Mouse (Mus musculus): Measurements from ENCODE around the gene Elf5.

GRCm38 (mm10) chr2:103425456-103426063, 14.1 kb downstream of the Elf5 start:
- TF ChIP-seq POLR2A (IDR thresholded peaks at IDR 0.05; ENCODE audit: insufficient read depth, low read depth, low read length), result no peak
- no peak for TF ChIP-seq CTCF (IDR thresholded peaks at IDR 0.05; ENCODE audit: insufficient read depth, low read depth, low read length)
